Mouse (Mus musculus): ENCODE measurements around the gene Myo18a. TPM values are rescaled to one million over a fixed set of nuclear protein-coding genes. Genes with fewer than 3 reads are reported as not detected.

Myo18a gene
- polyA plus RNA-seq, 1 experiment = 20.0 TPM

DNA sequence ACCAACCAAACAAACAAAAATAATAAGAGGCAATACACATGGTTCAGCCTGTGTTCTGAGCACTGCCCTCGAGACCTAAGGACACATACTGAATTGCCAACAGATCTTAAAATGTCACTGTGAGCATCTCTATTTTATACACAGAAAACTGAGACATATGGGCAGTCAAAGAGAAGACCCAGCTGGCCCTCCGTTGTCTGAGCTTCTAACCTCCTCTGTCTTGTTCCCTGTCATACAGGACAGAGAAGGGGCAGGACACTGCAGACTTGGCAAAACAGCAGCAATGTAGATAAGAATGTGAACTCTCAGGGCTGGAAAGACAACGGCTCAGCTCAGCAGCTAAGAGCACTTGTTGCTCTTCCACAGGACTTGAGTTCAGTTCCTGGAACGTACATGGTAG, 145.4 kb downstream of the Myo18a start:
- no peak for TF ChIP-seq GATA1 (IDR thresholded peaks at IDR 0.05; ENCODE audit: borderline replicate concordance, low read length)
- TF ChIP-seq FLI1 (IDR thresholded peaks at IDR 0.05; ENCODE audit: low read length) = no peak
- peaks cover 79% of the 10 kb centered on the region for H3K27me3 ChIP-seq (replicated peaks)
- no peaks in the 10 kb centered on the region for H3K36me3 ChIP-seq (replicated peaks; ENCODE audit: low read length)
- H3K4me1 ChIP-seq = no peaks in the 10 kb centered on the region
- H3K9me3 ChIP-seq = no peaks in the 10 kb centered on the region
- H3K4me3 ChIP-seq (replicated peaks) = no peak overlapping the region

DNA sequence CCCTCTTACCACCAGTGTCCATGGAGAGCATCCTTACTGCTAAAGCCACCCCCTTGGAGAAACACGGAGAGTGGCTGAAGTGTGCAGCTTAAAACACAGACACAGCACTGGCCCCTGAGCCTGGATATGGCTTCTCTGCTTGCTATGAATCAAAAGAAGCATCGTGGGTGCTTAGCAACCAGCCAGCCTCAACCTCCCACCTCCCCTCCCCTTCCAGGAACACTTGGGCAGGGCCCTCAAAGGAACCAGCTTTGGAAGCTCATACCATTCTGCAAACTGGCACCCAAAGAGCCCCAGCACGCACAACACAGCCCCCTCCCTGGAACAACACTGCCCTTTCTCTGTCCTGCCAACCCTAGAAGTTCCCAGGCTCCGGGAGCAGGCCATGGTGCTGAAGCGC, 146.3 kb downstream of the Myo18a start:
- no peaks in the 10 kb centered on the region for H3K36me3 ChIP-seq (replicated peaks; ENCODE audit: low read length)
- H3K9me3 ChIP-seq = no peaks in the 10 kb centered on the region
- TF ChIP-seq GATA1 (IDR thresholded peaks at IDR 0.05; ENCODE audit: borderline replicate concordance, low read length) (no peak), FLI1 (IDR thresholded peaks at IDR 0.05; ENCODE audit: low read length) (no peak)
- H3K4me1 ChIP-seq = no peaks in the 10 kb centered on the region; the same call in 1 of the 2 replicates
- no peak overlapping the region for H3K4me3 ChIP-seq (replicated peaks)
- peaks cover 79% of the 10 kb centered on the region for H3K27me3 ChIP-seq (replicated peaks)

DNA sequence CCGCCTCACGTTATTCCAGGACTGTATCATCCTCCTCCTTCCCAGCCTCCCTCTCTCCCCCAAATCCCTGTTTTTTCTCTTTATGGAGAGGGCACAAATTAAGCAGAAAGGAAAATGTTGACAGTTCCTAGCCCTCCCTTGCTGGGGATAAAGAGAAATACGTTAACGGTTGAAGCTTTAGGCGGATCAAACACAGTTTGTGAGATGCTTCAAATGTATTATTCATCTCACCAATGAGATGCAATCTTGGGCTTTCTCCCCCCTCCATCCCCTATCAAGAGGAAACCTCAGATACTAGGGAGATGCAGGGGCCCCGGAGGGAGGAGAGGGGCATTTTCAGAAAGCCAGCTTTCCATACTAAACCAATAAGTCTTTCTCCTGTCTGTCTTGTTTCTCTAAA, 146.7 kb downstream of the Myo18a start:
- TF ChIP-seq GATA1 (IDR thresholded peaks at IDR 0.05; ENCODE audit: borderline replicate concordance, low read length) (no peak), FLI1 (IDR thresholded peaks at IDR 0.05; ENCODE audit: low read length) (no peak)
- Histone ChIP-seq H3K36me3 (replicated peaks; ENCODE audit: low read length) (no peaks in the 10 kb centered on the region), H3K27me3 (replicated peaks) (peaks cover 80% of the 10 kb centered on the region), H3K4me3 (replicated peaks) (no peak overlapping the region), H3K4me1 (no peaks in the 10 kb centered on the region; the same call in 1 of the 2 replicates), H3K9me3 (no peaks in the 10 kb centered on the region)

DNA sequence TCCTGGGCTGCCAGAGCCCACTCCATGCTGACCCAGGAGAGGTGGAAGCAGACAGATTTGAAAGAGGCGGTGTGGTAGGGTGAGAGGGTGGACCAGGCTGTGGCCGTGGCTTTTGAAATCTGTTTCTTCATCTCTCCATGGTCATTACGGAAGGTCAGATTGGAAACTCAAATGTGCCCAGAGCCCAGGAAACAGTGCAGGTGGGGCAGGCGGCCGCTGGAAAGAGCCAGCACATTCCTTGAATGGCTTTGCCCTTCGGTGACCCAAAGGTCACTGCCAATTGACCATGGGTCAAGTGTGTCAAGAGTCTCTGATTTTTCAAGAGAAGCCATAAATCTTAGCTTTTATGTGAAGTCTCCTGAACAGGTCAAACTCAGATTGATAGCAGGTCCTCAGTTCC, 150.5 kb downstream of the Myo18a start:
- H3K4me3 ChIP-seq (replicated peaks) = no peak overlapping the region
- no peaks in the 10 kb centered on the region for H3K9me3 ChIP-seq
- no peaks in the 10 kb centered on the region for H3K36me3 ChIP-seq (replicated peaks; ENCODE audit: low read length)
- TF ChIP-seq FLI1 (IDR thresholded peaks at IDR 0.05; ENCODE audit: low read length) = no peak
- TF ChIP-seq GATA1 (IDR thresholded peaks at IDR 0.05; ENCODE audit: borderline replicate concordance, low read length) = no peak
- H3K4me1 ChIP-seq = no peaks in the 10 kb centered on the region; the same call in 1 of the 2 replicates
- H3K27me3 ChIP-seq (replicated peaks) = peaks cover 82% of the 10 kb centered on the region

DNA sequence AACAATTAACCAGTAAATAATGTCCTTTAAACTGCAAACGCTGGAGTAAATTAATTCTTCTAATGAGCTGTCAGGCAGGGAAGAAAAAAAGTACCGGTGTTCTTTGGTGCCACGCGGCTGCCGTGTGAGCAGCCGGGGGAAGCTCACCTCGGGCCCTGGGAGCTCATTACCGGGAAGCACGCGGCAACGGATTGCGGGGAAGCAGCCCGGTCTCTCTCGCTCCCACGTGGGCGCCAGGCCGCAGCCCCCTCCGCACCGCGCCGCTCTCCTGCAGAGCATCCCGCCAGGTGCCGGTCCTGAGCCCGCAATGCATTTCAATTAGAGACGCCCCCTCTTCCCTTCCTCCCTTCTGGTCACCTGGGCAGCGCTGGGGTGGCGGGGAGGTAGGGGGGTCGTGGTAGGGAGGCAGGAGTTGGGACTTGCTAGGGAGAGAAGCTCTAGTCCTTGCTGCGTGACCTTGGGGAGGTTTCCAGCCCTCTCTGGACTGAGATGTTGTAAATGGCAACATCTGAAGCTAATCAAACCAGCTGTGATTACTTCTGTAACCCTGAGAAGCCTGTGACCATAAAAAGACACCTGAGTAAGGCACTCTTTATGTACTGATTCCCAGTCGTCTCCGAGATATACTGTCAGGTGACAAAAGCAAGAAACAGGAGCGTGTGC, 151.7 kb downstream of the Myo18a start:
- H3K4me3 ChIP-seq (replicated peaks) = no peak overlapping the region
- H3K4me1 ChIP-seq = no peaks in the 10 kb centered on the region; the same call in 1 of the 2 replicates
- H3K36me3 ChIP-seq (replicated peaks; ENCODE audit: low read length) = no peaks in the 10 kb centered on the region
- H3K27me3 ChIP-seq (replicated peaks) = peaks cover 81% of the 10 kb centered on the region
- H3K9me3 ChIP-seq = no peaks in the 10 kb centered on the region
- TF ChIP-seq FLI1 (IDR thresholded peaks at IDR 0.05; ENCODE audit: low read length) = no peak
- no peak for TF ChIP-seq GATA1 (IDR thresholded peaks at IDR 0.05; ENCODE audit: borderline replicate concordance, low read length)

Other genes with a start within 250 kb of the Myo18a start
- 2.4 and 4.6 TPM in 2 replicates for gene Abhd15, start 248.1 kb upstream of the Myo18a start, polyA plus RNA-seq (2012; ENCODE audit: insufficient read depth, low replicate concordance)
- 22.3 and 38.9 TPM in 2 replicates for gene Trp53i13, start 247.3 kb upstream of the Myo18a start, polyA plus RNA-seq (2012; ENCODE audit: insufficient read depth, low replicate concordance)
- 0.08 TPM in 1 of 2 replicates, not detected in the other for gene Gm10392, start 244.0 kb upstream of the Myo18a start, polyA plus RNA-seq (2012; ENCODE audit: insufficient read depth, low replicate concordance)
- 1.2 and 2.3 TPM in 2 replicates for gene Taok1, start 155.4 kb upstream of the Myo18a start, polyA plus RNA-seq (2012; ENCODE audit: insufficient read depth, low replicate concordance)
- 8.0 and 25.8 TPM in 2 replicates for gene Nufip2, start 77.1 kb upstream of the Myo18a start, polyA plus RNA-seq (2012; ENCODE audit: insufficient read depth, low replicate concordance)
- not detected in 2 replicates for gene Cryba1, start 38.0 kb upstream of the Myo18a start, polyA plus RNA-seq (2012; ENCODE audit: insufficient read depth, low replicate concordance)
- not detected in 2 replicates for gene Gm10277, start 24.5 kb downstream of the Myo18a start, polyA plus RNA-seq (2012; ENCODE audit: insufficient read depth, low replicate concordance)
- not detected in 2 replicates for gene Pipox, start 130.8 kb downstream of the Myo18a start, polyA plus RNA-seq (2012; ENCODE audit: insufficient read depth, low replicate concordance)
- gene Sez6, start 167.6 kb downstream of the Myo18a start, polyA plus RNA-seq (2012; ENCODE audit: insufficient read depth, low replicate concordance) = not detected in 2 replicates
- 75.4 and 178 TPM in 2 replicates for gene Phf12, start 219.5 kb downstream of the Myo18a start, polyA plus RNA-seq (2012; ENCODE audit: insufficient read depth, low replicate concordance)